Mouse (Mus musculus): ENCODE measurements around the gene Mavs.

Gene Mavs

DNA sequence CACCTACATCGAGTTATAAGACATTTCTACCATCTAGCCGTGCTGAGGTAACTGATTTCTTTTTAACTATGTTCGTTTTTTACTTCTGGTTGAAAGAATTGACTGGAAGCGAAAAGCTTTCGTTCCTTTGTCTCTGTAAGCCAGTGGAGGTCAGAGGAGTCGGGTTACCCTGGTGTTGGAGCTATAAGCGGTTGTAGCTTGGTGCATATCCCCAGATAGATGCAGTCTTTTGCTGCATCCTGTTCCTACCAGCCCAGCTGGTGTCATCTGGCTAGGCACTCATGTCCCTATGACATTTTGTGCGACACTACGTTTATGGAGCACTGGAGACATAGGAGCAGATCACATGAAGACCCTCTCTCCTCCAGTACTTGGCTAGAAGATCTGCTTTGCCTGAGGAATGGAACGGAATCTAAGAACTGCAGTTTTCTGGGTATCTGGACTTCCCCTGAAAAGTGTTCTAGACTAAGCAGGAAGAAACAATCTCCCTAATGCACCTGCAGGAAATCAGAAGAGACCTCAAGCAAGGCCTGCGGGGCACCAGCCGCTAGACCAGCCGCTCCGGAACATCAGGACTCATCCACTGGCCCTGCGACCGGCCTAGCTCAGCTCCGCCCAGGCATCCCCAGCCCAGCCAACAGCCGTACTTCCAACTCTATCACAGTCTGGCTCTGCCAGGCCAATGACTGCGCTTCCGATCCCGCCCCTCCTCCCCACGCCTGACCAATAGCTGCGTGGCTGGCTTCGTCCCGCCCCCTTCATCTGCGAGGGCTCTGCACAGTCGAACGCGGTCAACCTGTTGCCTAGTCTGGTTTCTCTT is at the start of gene Mavs:
Gene Mavs, plus strand, starts transcription at position 757 of the 820 bp plus-strand sequence.
- DNase-seq (ENCODE audit: low spot score in 2 of 2): peak; percentile 88

DNA sequence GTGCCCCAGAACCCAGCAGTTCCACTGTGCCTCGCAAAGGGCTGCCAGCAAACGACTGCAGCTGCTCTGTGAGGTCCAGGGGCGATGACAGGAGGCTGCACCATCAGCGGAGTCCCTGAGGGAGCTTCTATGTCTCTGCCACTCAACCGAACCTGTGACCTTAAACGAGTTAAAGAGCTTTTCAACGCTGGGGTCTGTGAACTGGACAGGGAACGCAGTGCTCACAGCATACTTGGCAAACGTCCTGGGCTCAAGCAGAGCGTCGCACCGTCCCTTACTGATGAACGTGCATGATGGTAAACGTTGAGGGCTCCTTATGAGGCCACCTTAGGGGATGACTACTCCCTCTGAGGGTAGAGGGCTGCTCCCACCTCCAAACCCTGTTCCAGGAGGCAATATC is 47.5 kb upstream of the Mavs start:
- DNase-seq (ENCODE audit: low spot score in 2 of 2): no peak

GRCm38 (mm10) chr2:131186771-131187601 is 46.9 kb upstream of the Mavs start, which contains the start of the genes Cdc25b and Spef1:
Cdc25b (plus strand) TSS chr2:131186949.
Spef1 (minus strand) TSS chr2:131187282.
- peak; percentile 54 to 68 for DNase-seq (ENCODE audit: low spot score in 2 of 2)

DNA sequence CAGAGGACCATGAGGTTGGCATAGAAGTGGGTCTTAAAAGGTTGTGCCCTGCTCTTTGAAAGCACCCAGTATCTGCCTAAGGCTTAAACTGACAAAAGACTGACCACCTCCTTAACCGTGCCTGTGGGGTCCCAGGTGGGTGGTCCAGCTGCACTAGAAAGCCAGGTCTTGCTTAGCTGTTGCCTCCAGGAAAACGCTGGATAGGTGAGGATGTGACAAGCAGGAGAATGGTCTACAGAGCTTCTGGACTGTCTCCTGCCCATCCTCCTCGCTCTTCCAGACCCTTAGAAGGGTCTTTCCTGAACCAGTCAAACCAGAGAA is 46.3 kb upstream of the Mavs start:
- no peak for DNase-seq (ENCODE audit: low spot score in 2 of 2)

DNA sequence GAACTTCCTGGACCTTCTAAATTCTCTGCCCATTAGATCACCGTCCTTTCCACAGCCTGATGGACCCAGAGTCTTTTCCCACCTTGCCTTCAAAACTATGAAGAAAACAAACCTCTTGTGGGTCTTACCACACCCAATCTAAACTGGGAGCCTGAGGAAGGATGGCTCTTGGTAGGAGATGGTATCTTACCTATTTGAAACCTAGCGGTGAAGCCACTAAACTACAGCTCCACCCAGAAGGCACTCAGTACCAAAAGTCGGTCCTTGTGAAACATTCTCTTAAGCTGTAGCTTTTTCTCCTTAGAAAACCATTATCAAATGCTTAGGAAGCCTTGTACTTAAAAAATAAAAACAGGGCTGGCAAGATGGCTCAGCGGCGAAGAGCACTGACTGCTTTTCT is 45.6 kb upstream of the Mavs start:
- no peak for DNase-seq (ENCODE audit: low spot score in 2 of 2)

DNA sequence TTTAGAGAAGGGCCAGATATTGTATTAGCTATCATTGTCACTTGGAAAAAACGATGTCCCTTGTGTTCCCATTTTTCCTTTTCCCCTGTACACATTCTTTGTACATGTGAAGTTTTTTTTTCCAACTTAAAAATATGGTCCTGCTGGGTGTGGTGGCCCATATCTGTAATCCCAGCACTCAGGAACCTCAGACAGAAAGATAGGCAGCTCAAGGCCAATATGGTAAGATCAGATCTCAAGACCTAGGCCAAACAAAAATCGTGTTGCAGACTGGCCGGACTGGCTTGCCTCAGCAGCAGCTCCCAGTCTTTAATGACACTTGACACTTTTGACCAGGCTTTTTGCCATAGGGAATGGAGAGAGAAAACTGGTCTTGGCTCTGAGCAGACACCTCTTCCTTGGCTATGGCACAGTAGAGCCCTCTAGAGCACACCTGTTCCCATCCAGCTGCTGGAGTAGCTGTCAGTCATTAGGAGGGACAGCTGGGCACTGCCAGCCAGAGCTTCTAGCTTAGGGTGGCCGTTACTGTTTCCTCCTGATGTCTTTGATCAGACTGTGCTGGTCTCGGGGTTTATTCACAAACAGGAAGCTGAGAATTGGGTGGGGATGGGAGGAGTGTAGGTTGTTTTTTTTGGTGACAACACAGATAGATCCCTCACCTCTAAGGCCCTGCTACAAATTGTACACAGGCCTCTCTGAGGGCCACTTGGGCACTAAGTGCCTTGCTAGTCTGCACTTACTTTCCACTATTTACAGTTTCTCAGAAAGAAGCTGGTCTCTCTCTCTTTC is 44.1 kb upstream of the Mavs start:
- DNase-seq (ENCODE audit: low spot score in 2 of 2): no peak

DNA sequence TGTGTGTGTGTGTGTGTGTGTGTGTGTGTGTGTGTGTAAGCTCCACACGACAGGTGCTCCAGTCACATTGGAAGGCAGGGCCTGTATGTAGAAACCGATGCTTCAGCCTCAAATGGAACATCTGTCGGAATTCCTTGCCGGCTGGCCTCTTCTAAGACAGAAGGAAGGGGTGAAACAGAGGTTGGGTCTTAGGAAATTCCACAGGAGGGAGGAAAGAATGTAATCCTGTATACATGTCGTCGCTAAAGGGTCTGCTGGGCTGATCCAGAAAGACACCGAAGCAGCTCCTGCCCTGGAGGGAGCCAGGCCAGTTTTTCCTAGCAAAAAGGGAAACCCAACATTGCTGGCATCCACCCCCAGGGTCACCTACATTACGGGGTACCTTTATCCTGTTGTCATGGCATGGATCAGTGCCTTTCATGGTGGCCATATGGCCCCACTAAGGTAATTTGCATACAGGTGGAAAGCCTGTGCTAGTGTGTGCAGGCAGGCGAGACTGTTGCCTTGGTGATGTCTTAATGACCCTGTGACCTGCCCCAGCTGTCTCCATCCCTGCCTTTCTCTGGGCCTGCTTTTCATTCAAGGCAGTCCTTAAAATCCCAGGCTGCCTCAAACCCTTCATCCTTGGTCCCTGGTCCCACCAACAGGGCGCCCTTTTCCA is 43.4 kb upstream of the Mavs start:
- DNase-seq (ENCODE audit: low spot score in 2 of 2): no peak

- DNase-seq (ENCODE audit: low spot score in 2 of 2): no peak
These were observed 42.9 kb upstream of the Mavs start for GRCm38 (mm10) chr2:131191005-131191390.

GRCm38 (mm10) chr2:131196606-131197316 is 37.1 kb upstream of the Mavs start:
- no peak for DNase-seq (ENCODE audit: low spot score in 2 of 2)

GRCm38 (mm10) chr2:131200710-131201109 is 33.2 kb upstream of the Mavs start:
- DNase-seq (ENCODE audit: low spot score in 2 of 2): no peak

DNA sequence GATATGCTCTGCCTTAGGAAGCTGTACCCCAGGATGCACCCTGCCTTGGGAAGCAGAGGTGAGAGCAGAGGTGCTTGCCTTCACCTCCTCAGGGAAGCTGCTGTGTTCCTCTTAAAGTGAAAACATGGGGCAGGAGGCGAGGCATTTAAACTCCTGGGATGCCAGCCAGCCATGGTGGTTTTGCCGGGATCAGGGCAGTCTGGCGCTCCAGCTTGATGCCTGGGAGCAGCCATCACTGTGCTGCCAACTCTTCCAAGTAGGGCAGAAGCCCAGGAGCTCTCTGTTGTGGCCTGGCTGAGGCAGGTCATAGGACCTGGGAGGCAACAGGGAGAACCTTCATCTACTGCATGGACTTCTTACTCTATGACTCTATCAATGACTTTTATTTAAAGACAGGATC is 32.6 kb upstream of the Mavs start:
- DNase-seq (ENCODE audit: low spot score in 2 of 2): no peak

GRCm38 (mm10) chr2:131203816-131204409 is 29.9 kb upstream of the Mavs start:
- no peak for DNase-seq (ENCODE audit: low spot score in 2 of 2)

DNA sequence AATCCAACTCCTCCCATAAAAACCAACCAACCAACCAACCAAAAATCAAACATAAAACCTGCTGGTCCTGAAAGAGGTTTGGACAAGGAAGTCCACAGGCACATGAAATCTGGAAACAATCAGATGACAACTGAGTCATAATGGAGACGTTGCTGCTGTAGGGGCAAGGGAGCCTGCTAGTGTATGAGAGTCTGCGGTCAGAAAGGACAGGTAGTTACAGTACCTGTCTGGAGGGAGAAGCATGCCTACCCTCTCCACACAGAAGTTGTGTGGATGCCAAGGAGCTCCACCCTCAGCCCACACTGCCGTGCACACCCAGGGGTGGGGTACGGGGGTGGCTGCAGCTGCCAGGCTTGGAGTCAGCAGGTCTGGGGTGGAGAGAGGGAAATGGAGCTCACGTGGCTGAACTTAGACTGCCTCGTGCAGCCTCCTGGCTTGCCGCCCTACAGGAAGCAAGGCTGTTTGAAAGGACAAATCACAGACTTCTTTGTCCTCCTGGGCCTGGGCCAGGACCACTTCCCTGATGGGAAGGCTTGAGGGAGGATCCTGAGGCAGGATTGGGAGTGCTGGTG is 29.4 kb upstream of the Mavs start:
- peak; percentile 56 to 84 for DNase-seq (ENCODE audit: low spot score in 2 of 2)

- no peak for DNase-seq (ENCODE audit: low spot score in 2 of 2)
These were observed 28.2 kb upstream of the Mavs start for GRCm38 (mm10) chr2:131205521-131206182.

DNA sequence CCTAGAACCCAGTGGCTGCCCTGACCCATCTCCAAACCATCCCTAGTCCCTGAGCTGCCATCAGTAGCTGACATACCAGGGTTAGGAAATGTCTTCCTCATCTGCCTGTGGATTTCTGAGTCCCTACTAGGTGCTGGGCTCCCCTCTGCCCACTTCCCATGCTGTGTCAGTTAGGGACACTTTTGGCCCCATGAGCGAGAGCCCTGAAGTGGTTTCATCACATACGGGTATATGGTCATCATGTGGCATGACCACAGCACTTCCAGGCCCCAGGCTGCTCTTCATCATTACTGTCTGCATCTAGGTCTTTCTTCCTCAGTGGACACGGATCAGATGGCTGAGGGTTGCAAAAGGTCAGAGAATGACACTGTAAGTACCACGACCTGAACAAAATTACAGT is 27.1 kb upstream of the Mavs start, which contains the start of gene Ap5s1:
Gene Ap5s1, plus strand, starts transcription at position 301 of the 400 bp plus-strand sequence.
- no peak for DNase-seq (ENCODE audit: low spot score in 2 of 2)

GRCm38 (mm10) chr2:131208356-131208755 is 25.5 kb upstream of the Mavs start:
- DNase-seq (ENCODE audit: low spot score in 2 of 2): no peak

DNA sequence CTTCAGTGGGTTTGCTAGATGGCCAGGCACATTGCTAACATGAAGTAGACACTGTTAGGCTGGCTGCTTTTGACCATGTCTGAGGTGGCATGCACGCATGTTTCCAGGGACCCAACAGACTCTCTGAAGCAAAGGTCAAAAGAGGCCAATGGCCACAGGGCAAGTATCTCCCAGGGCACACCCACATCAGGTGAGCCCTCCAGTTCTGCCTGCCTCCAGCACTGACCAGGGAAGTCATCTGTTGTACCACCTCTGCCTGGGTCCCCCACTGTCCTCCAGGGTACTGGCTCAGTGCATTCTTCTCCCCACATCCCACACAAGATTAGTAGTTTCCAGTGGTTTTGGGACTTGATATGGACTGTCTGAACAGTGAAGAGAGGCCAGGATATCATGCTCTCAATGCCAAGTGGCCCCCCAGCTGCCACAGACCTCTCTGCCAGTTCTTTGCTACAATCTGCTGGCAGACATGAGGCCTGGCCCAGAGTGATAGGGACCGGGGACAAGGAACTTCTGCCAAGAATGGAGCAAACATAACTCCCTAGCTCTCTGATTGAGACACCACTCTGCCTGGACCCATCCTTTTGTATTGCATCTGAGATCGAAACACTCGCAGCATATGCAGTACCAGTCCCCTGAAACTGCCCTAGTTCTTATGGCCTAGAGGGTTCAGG is 24.6 kb upstream of the Mavs start:
- no peak for DNase-seq (ENCODE audit: low spot score in 2 of 2)

GRCm38 (mm10) chr2:131209969-131210792 is 23.7 kb upstream of the Mavs start:
- DNase-seq (ENCODE audit: low spot score in 2 of 2): peak; percentile 91 to 92

Measured in frontal cortex, postnatal 14 days (tissue).